Mouse (Mus musculus): ENCODE results near the gene Atad5. TPM values are rescaled to one million over a fixed set of nuclear protein-coding genes. Genes with fewer than 3 reads are reported as not detected.
"Not testable (repeated sequence)": the region's sequence is repeated elsewhere in the genome, so short reads cannot be mapped to it uniquely, and the experiment has no call there.

Gene Atad5
- polyA plus RNA-seq (2017; shearing (Covaris generic)): 1 to 10 TPM; 3.5 to 3.6 TPM

GRCm38 (mm10) chr11:80088917-80089816 lies at the start of gene Atad5:
Atad5 (plus strand) TSS chr11:80089400.
- peak; percentile 72 for ATAC-seq

GRCm38 (mm10) chr11:80042615-80043418 lies 46.4 kb upstream of the Atad5 start:
- ATAC-seq: peak; percentile 70

GRCm38 (mm10) chr11:80043419-80043817 lies 45.8 kb upstream of the Atad5 start:
- ATAC-seq: peak; percentile 80

GRCm38 (mm10) chr11:80046856-80047255 lies 42.3 kb upstream of the Atad5 start:
- no peak for ATAC-seq

GRCm38 (mm10) chr11:80050088-80050487 lies 39.1 kb upstream of the Atad5 start:
- ATAC-seq: no peak

GRCm38 (mm10) chr11:80052456-80052855 lies 36.7 kb upstream of the Atad5 start:
- no peak for ATAC-seq

GRCm38 (mm10) chr11:80053171-80053570 lies 36.0 kb upstream of the Atad5 start:
- no peak for ATAC-seq

- ATAC-seq: no peak
Observed at GRCm38 (mm10) chr11:80054659-80055058, 34.5 kb upstream of the Atad5 start.

GRCm38 (mm10) chr11:80056141-80056540 lies 33.1 kb upstream of the Atad5 start:
- ATAC-seq: no peak

GRCm38 (mm10) chr11:80062159-80062558 lies 27.0 kb upstream of the Atad5 start:
- ATAC-seq: no peak

- ATAC-seq: not testable (repeated sequence)
Observed at GRCm38 (mm10) chr11:80066373-80066772, 22.8 kb upstream of the Atad5 start.

- peak; percentile 75 for ATAC-seq
Observed at GRCm38 (mm10) chr11:80067558-80067957, 21.6 kb upstream of the Atad5 start.

GRCm38 (mm10) chr11:80069815-80070214 lies 19.4 kb upstream of the Atad5 start:
- no peak for ATAC-seq

GRCm38 (mm10) chr11:80071039-80071438 lies 18.2 kb upstream of the Atad5 start:
- ATAC-seq: no peak

GRCm38 (mm10) chr11:80072365-80072764 lies 16.8 kb upstream of the Atad5 start:
- peak; percentile 35 for ATAC-seq

GRCm38 (mm10) chr11:80075608-80076277 lies 13.5 kb upstream of the Atad5 start:
- peak; percentile 53 for ATAC-seq

- ATAC-seq: no peak
Observed at GRCm38 (mm10) chr11:80077784-80078545, 11.2 kb upstream of the Atad5 start.

GRCm38 (mm10) chr11:80078831-80079230 lies 10.4 kb upstream of the Atad5 start:
- ATAC-seq: no peak

GRCm38 (mm10) chr11:80079751-80080150 lies 9.4 kb upstream of the Atad5 start:
- ATAC-seq: no peak

- ATAC-seq: peak; percentile 27
Observed at GRCm38 (mm10) chr11:80080381-80080825, 8.8 kb upstream of the Atad5 start.

GRCm38 (mm10) chr11:80080826-80081728 lies 8.1 kb upstream of the Atad5 start, which contains the start of gene Crlf3:
Crlf3 (minus strand) TSS chr11:80080991.
- peak; percentile 84 for ATAC-seq

Data from CD4-positive, CD25-positive, alpha-beta regulatory T cell, adult 4 months (primary cell).